Mouse (Mus musculus) heart, adult 2 months (tissue): ENCODE results near the gene Gnao1.

Source experiments
- CTCF ChIP-seq: fragments of 200-600 bp; IDR thresholded peaks from 2 replicates; pipeline ENCODE4 v1.8.1; 2022; ENCODE audit warnings: antibody characterized with exemption, mild to moderate bottlenecking, moderate library complexity
- EP300 ChIP-seq: fragments of 200-500 bp; IDR thresholded peaks from 2 replicates; pipeline ENCODE4 v1.6.1; 2011; ENCODE audit warnings: low read depth, low read length, control low read depth; ENCODE audit not compliant: insufficient read depth
- POLR2A ChIP-seq: fragments of 200-500 bp; IDR thresholded peaks from 2 replicates; pipeline ENCODE4 v1.6.1; 2011; ENCODE audit warnings: mild to moderate bottlenecking, low read depth, low read length, control low read depth; ENCODE audit not compliant: insufficient read depth

- TF ChIP-seq POLR2A, result no peak
- TF ChIP-seq CTCF, result no peak
- TF ChIP-seq EP300, result no peak
Measured at GRCm38 (mm10) chr8:93879966-93880365, 70.2 kb downstream of the Gnao1 start.
